Mouse (Mus musculus): Measurements from ENCODE around the gene Itga2. TPM values are rescaled to one million over a fixed set of nuclear protein-coding genes. Genes with fewer than 3 reads are reported as not detected.
A peak's percentile ranks its signal among the peaks of the same experiment; 100 is the strongest.

Itga2 gene
- polyA plus RNA-seq, 1 experiment from 2014 or later = 3.1 TPM

DNA sequence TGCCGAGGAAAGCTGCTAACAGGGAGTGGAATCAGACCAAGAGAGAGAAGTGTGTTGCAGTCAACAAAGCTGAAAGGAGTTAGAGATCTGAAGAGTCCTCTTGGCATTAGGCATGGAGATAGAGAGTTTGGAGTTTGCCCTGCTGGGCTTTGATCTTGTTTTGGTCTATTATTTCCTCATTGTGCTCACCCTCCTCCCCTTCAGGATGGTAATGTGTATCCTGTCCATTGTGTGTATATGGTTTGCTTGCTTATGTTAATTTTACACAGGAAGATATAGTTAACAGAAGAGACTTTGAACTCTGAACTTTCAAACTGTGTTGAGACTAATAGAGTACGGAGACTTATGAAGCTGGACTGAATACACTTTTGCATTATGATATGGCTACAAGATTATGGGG is 128.9 kb downstream of the Itga2 start:
- no peak overlapping the region for H3K27ac ChIP-seq
- no peak for ATAC-seq (replicated peaks; ENCODE audit: low FRiP score)
- 83% methylated on average over 2 of the region's 2 CpGs for WGBS
- no peak overlapping the region for H3K4me2 ChIP-seq
- no peaks in the 10 kb centered on the region for H3K36me3 ChIP-seq
- H3K9ac ChIP-seq = no peak overlapping the region
- no peaks in the 10 kb centered on the region for H3K4me1 ChIP-seq
- no peaks in the 10 kb centered on the region for H3K9me3 ChIP-seq (replicated peaks)
- no peaks in the 10 kb centered on the region for H3K27me3 ChIP-seq
- H3K4me3 ChIP-seq (replicated peaks) = no peak overlapping the region

DNA sequence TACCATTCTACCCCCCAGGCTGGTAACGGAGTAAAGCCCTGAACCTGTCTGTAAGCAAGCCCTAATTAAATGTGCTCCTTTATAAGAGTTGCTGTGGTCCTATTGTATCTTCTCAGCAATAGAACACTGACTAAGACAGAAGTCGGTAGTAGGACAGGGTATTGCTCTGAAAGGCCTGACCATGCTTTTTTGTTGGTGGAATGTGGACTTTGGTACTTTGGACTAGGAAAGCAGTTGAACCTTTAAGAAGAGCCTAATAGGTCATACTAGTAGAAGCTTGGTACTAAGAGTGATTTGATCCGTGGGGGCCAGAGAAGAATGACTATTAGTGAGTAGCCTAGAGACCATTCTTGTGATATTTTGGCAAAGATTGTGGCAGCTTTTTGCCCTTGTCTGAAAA is 130.0 kb downstream of the Itga2 start:
- no peaks in the 10 kb centered on the region for H3K4me1 ChIP-seq
- no peak overlapping the region for H3K27ac ChIP-seq
- H3K9ac ChIP-seq = no peak overlapping the region
- H3K36me3 ChIP-seq = no peaks in the 10 kb centered on the region
- H3K4me2 ChIP-seq = no peak overlapping the region
- no peaks in the 10 kb centered on the region for H3K27me3 ChIP-seq
- WGBS = 84% methylated on average over 3 of the region's 3 CpGs
- no peaks in the 10 kb centered on the region for H3K9me3 ChIP-seq (replicated peaks)
- no peak for ATAC-seq (replicated peaks; ENCODE audit: low FRiP score)
- H3K4me3 ChIP-seq (replicated peaks) = no peak overlapping the region

DNA sequence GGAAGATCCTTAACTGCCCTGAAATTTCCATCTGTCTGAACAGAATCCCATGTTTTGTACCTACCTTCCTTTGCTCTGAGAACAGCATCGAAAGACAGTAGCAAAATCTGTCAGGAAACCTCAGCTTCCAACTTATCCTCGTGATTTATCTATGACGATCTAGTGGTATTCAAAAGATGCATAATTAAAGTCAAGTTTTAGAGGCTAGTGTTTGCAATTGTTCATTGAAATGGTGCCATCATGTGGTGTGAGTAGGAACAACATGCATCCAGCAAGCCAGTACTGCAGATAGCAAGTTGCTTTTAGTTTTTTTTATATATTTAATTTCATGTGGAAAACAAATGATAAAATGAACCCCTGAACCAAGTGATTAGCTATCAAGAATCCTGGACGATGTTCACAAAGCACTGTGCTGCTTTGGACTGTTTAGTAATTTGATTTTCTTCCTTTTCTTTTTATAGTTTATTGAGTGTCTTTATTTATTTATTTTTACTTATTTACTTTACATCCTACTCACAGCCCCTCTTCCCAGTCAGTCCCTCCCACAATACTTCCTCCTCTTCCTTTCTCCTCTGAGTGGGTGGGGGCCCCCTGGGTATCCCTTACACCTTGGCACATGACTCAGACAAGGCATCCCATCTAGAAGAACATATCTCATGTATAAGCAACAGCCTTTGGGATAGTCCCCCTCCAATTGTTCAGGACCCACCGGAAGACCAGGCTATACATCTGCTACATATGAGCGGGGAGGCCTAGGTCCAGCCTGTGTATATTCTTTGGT is 138.5 kb downstream of the Itga2 start:
- H3K9ac ChIP-seq = no peak overlapping the region
- no peak overlapping the region for H3K27ac ChIP-seq
- H3K36me3 ChIP-seq = no peaks in the 10 kb centered on the region
- no peaks in the 10 kb centered on the region for H3K4me1 ChIP-seq
- peak; percentile 54; the same call in 1 of the 2 replicates for ATAC-seq (replicated peaks; ENCODE audit: low FRiP score)
- no peaks in the 10 kb centered on the region for H3K9me3 ChIP-seq (replicated peaks)
- no peak overlapping the region for H3K4me3 ChIP-seq (replicated peaks)
- 46% methylated on average over 6 of the region's 6 CpGs for WGBS
- H3K4me2 ChIP-seq = no peak overlapping the region
- H3K27me3 ChIP-seq = no peaks in the 10 kb centered on the region

DNA sequence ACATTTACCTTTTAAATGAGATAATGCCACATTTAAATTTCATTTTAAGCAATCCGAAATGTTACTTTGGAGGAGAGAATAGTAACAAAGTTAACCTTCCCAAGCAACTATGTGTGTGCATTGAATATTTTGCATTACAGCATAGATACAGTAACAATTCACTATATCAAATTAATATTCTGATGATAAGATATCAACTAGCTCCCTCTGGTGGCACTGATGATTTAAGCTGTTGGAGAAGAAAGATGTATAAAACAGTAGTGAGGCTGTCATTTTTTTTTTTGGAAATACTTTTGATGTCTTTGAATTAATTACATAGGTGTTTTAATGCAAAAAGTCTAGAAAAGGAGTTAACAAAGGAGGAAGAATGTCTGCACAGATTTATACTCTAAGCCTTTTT is 140.4 kb downstream of the Itga2 start:
- no peak overlapping the region for H3K27ac ChIP-seq
- no peak overlapping the region for H3K4me3 ChIP-seq (replicated peaks)
- no peak for ATAC-seq (replicated peaks; ENCODE audit: low FRiP score)
- no peak overlapping the region for H3K4me2 ChIP-seq
- no peaks in the 10 kb centered on the region for H3K4me1 ChIP-seq
- WGBS = 80% methylated on average over 1 of the region's 1 CpGs
- no peaks in the 10 kb centered on the region for H3K36me3 ChIP-seq
- H3K9me3 ChIP-seq (replicated peaks) = no peaks in the 10 kb centered on the region
- no peak overlapping the region for H3K9ac ChIP-seq
- no peaks in the 10 kb centered on the region for H3K27me3 ChIP-seq

Other genes with a start within 250 kb of the Itga2 start
- gene Mocs2, start 113.9 kb downstream of the Itga2 start, polyA plus RNA-seq (2015; fragmentation: Nextera tagmentation; extraction: Ambion mirVana) = 76.1 and 78.9 TPM in 2 replicates
- 5.7 and 6.5 TPM in 2 replicates for gene Pelo, start 158.1 kb upstream of the Itga2 start, polyA plus RNA-seq (2015; fragmentation: Nextera tagmentation; extraction: Ambion mirVana)
- 7.0 and 9.2 TPM in 2 replicates for gene Gm49395, start 169.8 kb upstream of the Itga2 start, polyA plus RNA-seq (2015; fragmentation: Nextera tagmentation; extraction: Ambion mirVana)
- 23.0 and 26.8 TPM in 2 replicates for gene Itga1, start 169.9 kb upstream of the Itga2 start, polyA plus RNA-seq (2015; fragmentation: Nextera tagmentation; extraction: Ambion mirVana)